Mouse (Mus musculus): ENCODE results near the gene Clpp.
A peak's percentile ranks its signal among the peaks of the same experiment; 100 is the strongest.

The Clpp gene

GRCm38 (mm10) chr17:57029691-57030090, 39.6 kb downstream of the Clpp start:
- DNase-seq (ENCODE audit: extremely low read depth, low read depth): no peak

GRCm38 (mm10) chr17:57030931-57031660, 41.0 kb downstream of the Clpp start, which contains the start of gene Khsrp:
Gene Khsrp, minus strand, starts transcription at chr17:57031522.
- DNase-seq (ENCODE audit: extremely low read depth, low read depth): no peak

- peak; percentile 100 for DNase-seq (ENCODE audit: extremely low read depth, low read depth)
Observed at GRCm38 (mm10) chr17:57031661-57032420, 41.7 kb downstream of the Clpp start.

- DNase-seq (ENCODE audit: extremely low read depth, low read depth): no peak
Observed at GRCm38 (mm10) chr17:57032854-57033253, 42.7 kb downstream of the Clpp start.

- DNase-seq (ENCODE audit: extremely low read depth, low read depth): no peak
Observed at GRCm38 (mm10) chr17:57038978-57039377, 48.9 kb downstream of the Clpp start.

GRCm38 (mm10) chr17:57041554-57041953, 51.4 kb downstream of the Clpp start, which contains the start of gene Slc25a41:
Gene Slc25a41, minus strand, starts transcription at chr17:57041654.
- DNase-seq (ENCODE audit: extremely low read depth, low read depth): no peak
